Mouse (Mus musculus) cerebellum, adult 11 months (tissue): ENCODE results near the gene Spag6.
A peak's percentile ranks its signal among the peaks of the same experiment; 100 is the strongest.

Experiments
- DNase-seq: peaks from one replicate; pipeline ENCODE4 v3.0.0; 2022

The Spag6 gene

GRCm38 (mm10) chr2:18737040-18737439, 43.2 kb downstream of the Spag6 start:
- no peak for DNase-seq

DNA sequence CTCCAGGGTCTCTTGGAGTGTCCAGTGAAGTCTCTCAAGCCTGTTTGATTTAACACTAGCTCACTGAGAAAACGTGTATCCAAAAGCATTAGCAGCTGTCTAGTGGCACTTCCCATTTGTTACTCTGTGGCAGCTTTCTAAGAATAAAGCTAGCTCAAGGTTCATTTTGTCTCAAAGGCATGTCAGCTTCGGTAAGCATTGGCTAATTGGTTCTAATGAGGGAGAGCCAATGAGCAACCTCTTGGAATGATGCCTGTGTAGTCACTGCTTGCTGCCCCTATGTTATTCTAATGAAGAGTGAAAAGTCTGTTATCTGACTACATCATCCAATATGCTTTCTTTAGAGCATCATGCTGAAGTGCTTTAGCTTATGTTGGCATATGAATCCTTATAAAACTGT, 45.4 kb downstream of the Spag6 start:
- no peak for DNase-seq

DNA sequence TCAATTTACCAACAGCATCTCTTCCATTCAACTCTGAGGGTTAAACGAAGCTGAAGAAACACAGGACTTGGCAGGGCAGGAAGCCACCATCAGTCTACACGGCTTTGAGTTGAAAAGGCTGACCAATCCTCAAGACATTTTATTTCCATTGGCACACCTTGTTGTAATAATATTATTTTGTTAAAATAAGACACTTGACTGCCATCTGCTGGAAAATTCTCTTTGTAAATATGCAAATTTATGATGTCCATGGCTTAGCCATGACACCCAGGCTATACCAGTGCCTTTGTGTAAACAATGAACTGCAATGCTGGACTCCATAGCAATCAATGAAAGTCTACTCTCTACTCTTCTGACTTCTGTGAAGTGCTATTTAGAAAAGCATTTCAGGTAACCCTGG, 62.3 kb downstream of the Spag6 start:
- no peak for DNase-seq

DNA sequence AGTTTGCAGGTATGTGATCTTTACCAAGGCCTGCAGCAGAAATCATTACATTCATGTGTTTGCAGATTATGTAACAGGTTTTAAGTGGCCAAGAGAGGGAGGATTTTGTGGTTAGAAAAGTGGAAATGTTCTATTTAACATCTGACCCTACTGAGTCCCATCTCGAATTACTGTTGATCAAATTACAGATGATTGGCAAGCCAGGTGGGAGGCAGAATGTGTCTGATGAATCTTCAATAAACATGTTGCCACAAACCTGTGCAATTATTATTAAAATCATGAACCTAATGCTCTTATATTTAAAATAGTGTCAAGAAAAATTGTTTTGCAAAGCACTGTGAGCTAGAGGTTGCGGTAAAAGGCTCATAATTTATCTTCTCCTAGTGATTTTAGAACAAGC, 71.0 kb downstream of the Spag6 start:
- no peak for DNase-seq

DNA sequence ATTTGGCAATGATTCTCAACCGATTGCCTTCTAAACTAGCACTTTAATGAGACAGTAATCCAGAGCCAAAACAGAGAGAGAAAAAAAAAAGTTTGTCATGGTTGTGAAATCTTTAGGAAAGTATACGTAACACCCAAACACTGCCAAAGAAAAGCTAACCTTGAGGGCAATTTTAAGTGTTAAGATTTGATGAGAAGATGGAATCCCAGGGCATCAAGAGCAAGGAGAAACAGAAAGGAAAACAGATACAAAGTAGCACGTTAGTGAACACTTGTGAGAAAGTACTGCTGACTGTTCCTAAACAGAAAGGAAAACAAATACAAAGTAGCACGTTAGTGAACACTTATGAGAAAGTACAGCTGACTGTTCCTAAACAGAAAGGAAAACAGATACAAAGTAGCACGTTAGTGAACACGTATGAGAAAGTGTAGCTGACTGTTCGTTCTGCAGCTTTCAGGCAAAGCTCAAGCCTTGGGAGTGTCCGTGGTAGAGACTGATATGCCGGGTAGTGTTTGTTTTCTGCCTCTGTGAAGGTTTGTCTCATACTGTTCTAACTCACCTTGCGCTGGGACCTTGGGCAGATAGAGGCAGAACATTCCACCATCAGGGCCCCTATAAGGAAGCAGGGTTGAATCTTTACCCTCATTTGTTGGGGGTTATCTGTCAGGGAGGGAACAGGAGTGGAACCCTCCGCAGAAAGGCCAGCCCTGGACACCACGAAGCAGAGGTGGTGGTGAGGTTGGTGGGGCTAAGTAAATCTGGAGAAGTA, 71.8 kb downstream of the Spag6 start:
- DNase-seq = no peak

- no peak for DNase-seq
Measured at GRCm38 (mm10) chr2:18766441-18766820, 72.6 kb downstream of the Spag6 start.

DNA sequence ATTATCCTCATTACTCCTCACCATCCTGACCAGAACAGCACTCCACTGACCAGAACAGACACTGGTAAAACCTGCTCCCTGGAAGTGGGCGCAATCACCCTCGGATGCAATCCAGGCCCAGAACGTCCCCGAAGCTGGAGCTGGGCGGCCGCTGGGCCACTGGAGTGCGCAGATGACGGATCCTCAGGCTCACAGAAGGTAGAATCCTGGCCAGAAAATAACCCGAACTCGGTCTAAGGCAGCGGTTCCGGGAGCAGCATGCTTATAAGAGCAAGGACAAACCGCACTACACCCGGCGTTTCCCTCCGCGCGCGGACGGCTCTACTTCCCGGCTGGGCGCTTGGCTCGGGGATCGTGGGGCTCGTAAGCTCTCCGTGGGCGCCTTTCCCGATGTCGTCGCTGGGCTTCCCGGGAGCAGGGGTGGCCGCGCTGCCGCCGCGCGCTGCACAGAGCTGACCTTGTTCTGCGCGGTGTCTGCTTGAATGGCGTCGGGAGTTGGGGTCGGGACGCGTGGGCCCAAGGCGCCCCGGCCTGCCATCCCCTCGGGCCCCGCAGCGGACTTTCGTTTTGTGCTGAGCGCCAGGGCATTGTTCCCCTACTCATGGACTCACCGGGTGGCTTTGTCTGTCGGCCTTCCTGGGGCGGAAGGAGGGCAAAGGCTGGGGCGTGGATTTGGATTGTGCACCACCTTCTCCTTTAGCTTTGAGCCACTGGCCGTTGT, 73.1 kb downstream of the Spag6 start:
- DNase-seq = peak; percentile 67

DNA sequence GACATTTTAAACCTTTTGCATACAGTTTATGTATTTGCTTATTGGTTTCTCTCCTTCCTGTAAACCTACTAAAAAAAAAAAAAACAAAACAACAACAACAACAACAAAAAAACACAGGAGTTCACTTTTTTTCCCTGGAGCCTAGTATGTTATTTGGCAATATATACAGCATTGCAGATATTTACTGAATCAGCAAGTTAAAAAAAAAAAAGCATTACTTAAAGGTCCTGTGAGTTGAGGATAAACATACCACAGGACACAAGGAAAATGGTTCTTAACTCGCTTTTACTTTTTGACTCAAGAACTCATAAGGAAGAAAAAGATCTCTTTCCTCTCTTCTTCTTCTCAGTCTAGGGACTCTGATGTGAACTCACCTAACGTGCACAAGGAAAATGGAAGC, 74.6 kb downstream of the Spag6 start:
- no peak for DNase-seq

DNA sequence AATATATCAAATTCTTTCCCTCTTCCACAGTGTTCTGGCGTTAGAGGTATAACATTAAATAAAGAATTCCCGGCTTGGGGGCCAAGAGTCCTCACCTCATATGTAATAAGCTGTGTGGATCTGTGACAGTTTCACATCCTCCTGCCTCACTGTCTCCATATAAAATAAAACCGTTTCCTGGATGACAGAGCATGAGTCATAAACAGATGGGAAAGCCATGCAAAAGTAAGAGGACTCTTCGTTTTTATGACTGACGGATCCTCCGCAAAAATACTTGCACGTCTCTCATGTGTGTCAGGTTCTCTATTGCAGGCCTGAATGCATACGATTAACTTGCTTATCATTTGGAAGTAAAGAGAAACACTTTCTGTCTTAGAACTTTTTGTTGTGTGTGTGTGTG, 78.6 kb downstream of the Spag6 start:
- DNase-seq = no peak

DNA sequence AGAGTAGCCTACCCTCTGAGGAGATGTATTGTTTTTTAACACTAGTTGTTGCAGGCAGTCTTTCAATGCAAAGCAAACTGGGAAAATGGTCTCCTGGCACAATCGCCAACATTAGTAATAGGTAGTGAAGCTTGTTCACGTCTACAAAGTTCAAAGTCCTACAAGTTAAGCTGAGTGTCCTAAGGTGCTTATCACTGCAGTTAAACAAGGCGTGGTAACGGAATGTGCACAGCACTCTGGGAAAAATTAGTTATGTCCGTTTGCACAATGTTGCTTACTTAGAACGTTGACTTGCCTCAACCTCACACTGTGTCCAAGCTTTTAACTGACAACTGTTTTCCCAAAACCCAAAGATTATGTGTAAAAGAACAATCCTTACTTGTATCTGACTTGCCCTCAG, 80.5 kb downstream of the Spag6 start:
- no peak for DNase-seq

- no peak for DNase-seq
Measured at GRCm38 (mm10) chr2:18778220-18778619, 84.4 kb downstream of the Spag6 start.

DNA sequence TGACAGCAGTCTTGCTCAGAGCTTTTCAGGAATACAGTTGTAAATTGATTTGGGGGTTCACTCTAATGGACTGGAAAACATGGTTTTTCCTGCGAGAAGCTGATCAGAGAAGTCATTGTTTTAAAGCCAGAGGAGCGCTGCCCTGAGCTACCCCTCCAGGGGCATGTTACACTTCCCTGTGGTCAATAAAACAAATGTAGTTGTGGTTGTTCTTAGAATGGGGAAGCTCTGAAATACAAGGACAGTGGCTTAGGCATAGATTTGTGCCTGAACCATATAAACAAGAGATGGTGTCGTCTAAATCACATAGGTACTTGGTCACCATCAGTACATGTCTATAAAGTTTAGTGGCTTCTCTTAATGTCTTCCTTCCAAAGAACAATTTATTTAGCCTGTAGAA, 86.0 kb downstream of the Spag6 start:
- no peak for DNase-seq

- no peak for DNase-seq
Measured at GRCm38 (mm10) chr2:18781296-18781695, 87.5 kb downstream of the Spag6 start.

DNA sequence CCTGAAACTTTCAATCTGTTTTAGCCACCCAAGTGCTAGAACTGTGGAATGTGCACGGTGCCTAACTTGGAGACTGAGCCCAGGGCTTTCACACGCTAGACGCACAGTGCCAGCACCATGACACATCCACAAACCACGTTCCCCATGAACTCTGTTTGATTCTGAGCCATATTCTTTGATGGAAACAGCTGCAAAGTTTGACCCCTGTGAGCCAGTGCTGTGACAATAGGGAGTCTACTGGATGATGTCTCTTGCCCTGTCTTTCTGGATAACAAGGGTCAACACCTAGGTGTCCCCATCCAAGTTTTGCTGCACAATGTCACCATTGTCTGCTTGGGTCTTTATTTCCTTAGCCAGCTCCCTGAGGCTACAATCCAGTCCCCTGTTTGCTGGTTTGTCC, 100.4 kb downstream of the Spag6 start:
- no peak for DNase-seq

DNA sequence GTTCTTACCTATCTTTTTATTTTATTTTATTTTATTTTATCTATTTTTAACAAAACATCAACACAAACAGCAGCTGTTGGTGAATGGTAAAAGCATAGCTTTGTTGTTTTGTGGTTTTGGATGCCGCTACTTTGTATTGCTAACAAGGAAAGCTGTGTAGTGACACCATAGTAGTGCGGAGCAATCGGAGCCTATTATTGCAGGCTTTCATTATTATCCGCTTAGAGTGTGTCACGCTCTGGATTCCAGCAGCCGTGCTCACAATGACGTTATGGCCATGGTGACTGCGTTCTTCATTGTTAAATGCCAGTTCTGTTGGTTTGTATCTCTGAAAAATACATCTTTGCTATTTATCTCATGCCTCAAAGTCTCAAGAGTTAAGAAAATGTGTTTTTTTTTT, 103.9 kb downstream of the Spag6 start:
- no peak for DNase-seq

DNA sequence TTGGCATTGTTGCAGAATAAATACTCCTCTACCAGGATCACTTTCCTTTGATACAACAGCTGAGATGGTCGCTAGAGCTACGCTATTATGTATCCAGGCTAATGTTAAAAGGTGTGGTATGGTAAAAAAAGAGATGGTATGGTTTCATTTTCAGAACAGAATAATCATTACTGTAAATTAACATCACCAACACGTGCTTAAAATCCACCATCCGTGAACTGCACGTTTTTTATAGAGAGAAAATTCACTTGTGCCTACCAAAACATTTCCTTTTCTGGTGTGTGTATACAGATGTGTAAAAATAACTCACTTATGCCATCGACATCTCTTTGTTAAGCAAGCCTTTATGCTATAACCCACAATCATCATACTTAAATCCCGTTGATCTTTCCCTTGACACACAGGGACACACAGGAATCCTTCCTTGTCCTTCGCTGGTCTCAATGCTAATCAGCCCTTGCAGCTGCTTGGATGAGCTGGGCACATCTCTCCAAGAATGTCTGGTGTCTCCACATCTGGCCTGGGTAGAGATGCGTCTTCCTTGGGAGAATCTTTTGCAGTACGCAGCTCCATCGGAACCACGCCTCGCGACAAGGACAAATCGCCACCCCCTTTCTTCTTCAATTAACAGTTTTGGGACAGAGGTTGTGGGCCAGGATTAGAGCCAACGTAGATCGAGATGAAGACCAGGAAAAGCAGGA, 105.6 kb downstream of the Spag6 start:
- DNase-seq = no peak
